Mouse (Mus musculus) olfactory bulb, adult 2 months (tissue): ENCODE data around the gene Sec23a. TPM values are rescaled to one million over a fixed set of nuclear protein-coding genes. Genes with fewer than 3 reads are reported as not detected.
"Not testable (repeated sequence)": the region's sequence is repeated elsewhere in the genome, so short reads cannot be mapped to it uniquely, and the experiment has no call there.

ENCODE experiments used
- H3K27ac ChIP-seq: fragments of 200-500 bp; 2 replicates; pipeline ENCODE4 v1.5.1; 2012; ENCODE audit warnings: low read depth, low read length; ENCODE audit not compliant: insufficient read depth
- H3K4me1 ChIP-seq: fragments of 200-500 bp; 2 replicates; pipeline ENCODE4 v1.6.1; 2012; ENCODE audit warnings: low read length; ENCODE audit not compliant: control insufficient read depth, insufficient read depth
- H3K4me3 ChIP-seq: fragments of 200-500 bp; 2 replicates; pipeline ENCODE4 v1.5.1; 2012; ENCODE audit warnings: mild to moderate bottlenecking, low read depth, low read length, moderate library complexity; ENCODE audit not compliant: insufficient read depth
- CTCF ChIP-seq: fragments of 200-500 bp; IDR thresholded peaks from 2 replicates; pipeline ENCODE4 v1.5.1; 2012; ENCODE audit warnings: low read depth, mild to moderate bottlenecking, low read length, moderate library complexity; ENCODE audit not compliant: insufficient read depth
- POLR2A ChIP-seq: fragments of 200-500 bp; IDR thresholded peaks from 2 replicates; pipeline ENCODE4 v1.6.1; 2012; ENCODE audit warnings: mild to moderate bottlenecking, low read depth, low read length, moderate library complexity; ENCODE audit not compliant: insufficient read depth
- WGBS: fragments of 180-500 bp; shearing (Covaris S2); methylation state at CpG from one replicate; pipeline ENCODE4 v1.1.7; 2018; 5-methylcytosine and 5-hydroxymethylcytosine counted together
- polyA plus RNA-seq: library from polyadenylated mRNA; stranded (reverse); fragments of >200 nt; gene quantifications from 2 replicates; pipeline ENCODE4 v1.2.4, GENCODE M21; 2012; ENCODE audit warnings: low replicate concordance; ENCODE audit not compliant: missing spikeins, insufficient read depth, insufficient read length

Sec23a gene
- polyA plus RNA-seq, result not detected in 2 replicates

DNA sequence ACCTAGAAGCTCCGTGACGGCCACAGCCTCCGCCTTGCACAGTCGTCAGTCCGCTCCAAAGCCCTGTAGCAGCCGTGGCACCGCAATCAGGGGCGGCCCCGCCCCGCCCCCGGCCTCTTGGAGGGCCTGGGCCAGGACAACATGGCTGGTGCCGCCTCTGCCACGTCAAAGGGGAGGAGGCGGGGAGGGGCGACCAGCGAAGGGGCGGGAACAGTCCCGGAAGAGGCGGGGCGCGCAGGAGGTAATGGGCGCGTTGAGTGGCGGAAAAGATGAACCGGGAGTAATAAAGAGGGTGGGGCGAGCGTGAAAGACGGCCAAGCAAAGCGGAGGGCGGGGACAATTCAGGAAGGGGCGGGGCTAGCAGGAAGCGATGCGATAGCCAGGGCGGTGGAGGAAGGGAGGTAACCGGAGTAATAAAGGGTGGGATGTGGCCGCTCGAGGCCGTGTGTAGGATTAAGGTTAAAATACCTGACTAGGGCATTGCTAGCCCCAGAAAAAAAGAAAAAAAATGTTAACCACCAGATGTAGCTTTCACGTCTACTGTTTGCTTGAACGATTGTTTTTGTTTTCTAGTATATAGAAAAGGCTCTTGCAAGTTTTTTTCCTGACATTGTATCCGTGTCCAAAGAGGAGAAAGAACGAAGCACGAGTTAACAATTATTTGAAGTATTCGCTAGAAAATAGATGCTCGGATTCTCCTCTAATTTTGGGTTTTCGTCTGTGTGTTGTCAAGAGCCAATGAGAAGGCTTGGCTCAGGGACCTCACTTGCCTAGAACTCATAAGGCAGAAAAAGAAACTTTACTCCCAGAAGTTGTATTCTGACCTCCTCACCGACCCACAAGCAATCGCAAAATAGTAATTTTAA lies at the start of gene Sec23a:
Gene Sec23a, minus strand, starts transcription at position 174 of the 866 bp plus-strand sequence.
- Histone ChIP-seq H3K4me1 (0 out of 2 replicates have a peak, but pooled peaks cover 5% of the 10 kb centered on the region), H3K4me3 (peak within 1 kb of the TSS; percentile 57), H3K27ac (peak within 1 kb of the TSS; percentile 5; the same call in 1 of the 2 replicates)
- TF ChIP-seq CTCF (no peak), POLR2A (peak; percentile 70; the same call in 1 of the 2 replicates)
- WGBS, result under 1% methylated on average over 47 of the region's 48 CpGs

DNA sequence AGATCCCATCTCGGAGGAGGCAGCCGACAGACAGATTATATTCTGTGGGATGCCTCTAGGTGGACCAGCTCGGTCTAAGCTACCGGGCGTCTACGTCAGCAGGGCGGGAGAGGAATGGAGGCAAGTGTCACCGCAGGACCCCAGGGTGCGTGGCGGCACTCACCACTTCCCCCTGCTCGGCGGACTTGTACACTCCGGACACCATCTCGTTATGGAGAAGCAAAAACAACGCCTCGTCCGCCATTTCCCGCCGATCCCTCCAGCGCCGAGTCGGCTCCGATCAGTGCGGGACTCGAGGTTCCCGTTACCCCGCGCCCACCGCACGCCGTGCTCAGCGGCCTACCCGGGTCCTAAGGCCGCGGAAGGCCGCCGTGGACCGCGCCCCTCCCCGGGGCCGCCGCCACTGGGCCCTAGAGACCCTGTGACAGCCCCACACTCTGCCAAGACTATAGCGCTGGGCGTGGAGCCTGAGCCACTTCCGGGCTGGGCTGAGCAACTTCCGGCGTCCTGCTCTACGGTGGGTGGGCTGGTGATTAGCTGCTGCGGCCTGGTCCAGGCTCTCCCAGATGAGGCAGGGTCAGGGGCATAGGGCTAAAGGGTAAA lies 49.3 kb upstream of the Sec23a start, which contains the start of gene Trappc6b:
Gene Trappc6b, minus strand, starts transcription at position 480 of the 603 bp plus-strand sequence.
- Histone ChIP-seq H3K27ac (peak within 1 kb of the TSS; percentile 57), H3K4me3 (peak within 1 kb of the TSS; percentile 70), H3K4me1 (0 out of 2 replicates have a peak, but pooled peaks cover 2% of the 10 kb centered on the region)
- WGBS, result under 1% methylated on average over 49 of the region's 49 CpGs
- TF ChIP-seq CTCF (no peak), POLR2A (peak; percentile 84)

DNA sequence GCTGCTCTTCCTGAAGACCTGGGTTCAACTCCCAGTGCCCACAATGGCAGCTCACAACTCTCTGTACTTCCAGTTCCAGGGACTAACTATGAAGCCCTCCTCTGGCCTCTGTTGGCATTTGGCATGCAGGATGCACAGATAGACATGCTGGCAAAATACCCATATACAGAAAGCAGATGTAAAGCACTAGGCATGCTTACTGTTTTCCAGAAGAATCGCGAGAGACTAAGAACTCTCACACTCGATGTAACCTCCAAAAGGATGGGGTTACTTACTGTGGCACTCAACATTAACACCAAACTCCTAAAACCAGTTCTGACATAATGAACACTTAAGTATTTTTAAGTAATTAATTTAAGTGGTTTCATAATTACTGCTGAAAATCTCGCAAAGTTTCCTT lies 48.5 kb upstream of the Sec23a start:
- WGBS, result 24% methylated on average over 4 of the region's 4 CpGs
- Histone ChIP-seq H3K4me3 (peak overlapping the region; percentile 70), H3K4me1 (0 out of 2 replicates have a peak, but pooled peaks cover 2% of the 10 kb centered on the region), H3K27ac (no peak overlapping the region)
- TF ChIP-seq CTCF (no peak), POLR2A (no peak)

DNA sequence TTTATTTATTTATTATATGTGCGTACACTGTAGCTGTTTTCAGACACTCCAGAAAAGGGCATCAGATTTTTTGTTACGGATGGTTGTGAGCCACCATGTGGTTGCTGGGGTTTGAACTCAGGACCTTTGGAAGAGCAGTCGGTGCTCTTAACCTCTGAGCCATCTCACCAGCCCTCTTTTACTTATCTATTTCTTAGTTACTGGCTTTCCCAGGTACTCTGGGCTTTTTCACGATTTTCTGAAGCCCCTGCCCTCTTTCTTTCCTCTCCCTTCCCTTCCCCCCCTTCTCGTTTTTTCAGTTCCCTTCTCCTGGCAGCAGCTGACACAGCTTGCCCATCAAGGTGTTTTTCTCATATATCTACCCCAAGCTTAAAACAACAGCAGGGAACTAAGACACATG lies 46.4 kb upstream of the Sec23a start:
- H3K4me3 ChIP-seq, H3K27ac ChIP-seq, H3K4me1 ChIP-seq: not testable (repeated sequence)
- 88% methylated on average over 5 of the region's 5 CpGs for WGBS

DNA sequence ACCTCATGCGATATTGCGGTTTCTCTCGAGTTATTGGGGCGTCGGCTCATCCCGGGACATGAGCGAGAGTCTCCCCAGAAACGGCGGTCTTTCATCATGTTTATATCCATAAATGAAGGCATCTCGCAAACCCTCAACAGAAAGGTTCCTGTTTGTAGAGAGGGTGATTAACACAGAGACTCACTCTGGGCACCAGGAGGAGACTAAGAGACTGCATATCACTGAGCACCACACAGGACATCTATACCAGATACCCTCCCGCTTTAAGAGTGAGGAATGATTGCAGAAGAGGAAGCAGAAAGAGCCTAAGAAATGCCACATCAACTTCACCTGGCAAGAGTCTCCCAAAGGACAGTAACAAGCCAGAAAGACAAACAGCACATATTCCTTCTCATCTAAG lies 44.4 kb upstream of the Sec23a start:
- TF ChIP-seq CTCF (no peak), POLR2A (no peak)
- Histone ChIP-seq H3K27ac (no peak overlapping the region), H3K4me3 (no peak overlapping the region), H3K4me1 (peaks cover 5% of the 10 kb centered on the region; the same call in 1 of the 2 replicates)
- WGBS, result 98% methylated on average over 11 of the region's 11 CpGs

DNA sequence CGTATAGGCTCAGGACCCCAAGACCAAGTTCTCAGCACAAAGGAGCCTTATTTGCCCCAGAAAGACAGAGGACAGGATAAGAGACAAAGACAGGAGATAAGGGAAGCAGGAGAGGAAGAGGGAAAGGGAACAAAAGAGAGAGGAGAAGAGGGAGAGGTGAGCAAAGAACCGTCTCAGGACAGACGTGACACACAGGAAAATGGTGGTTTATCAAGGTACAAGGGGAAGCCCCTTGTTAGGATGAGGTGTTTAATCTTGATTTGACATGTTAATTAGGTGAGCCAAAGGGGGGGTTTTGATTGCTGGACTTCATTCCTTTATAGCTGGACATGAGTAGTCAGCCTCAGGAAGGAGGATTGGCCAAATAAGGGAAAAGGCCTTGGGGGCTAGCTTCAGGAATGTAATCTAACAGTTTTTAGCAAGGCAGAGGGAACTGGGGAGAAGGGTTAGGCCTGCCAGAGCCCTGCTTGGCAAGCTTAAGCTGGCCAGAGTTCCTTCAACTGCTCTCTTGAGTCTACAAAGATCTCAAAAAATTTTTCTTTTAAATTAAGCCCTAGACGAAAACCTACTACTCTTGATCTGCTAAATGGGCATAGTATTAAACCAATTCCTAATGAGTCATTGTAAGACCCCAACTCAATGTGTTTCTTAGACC lies 43.5 kb upstream of the Sec23a start:
- WGBS, result 81% methylated on average over 4 of the region's 4 CpGs

DNA sequence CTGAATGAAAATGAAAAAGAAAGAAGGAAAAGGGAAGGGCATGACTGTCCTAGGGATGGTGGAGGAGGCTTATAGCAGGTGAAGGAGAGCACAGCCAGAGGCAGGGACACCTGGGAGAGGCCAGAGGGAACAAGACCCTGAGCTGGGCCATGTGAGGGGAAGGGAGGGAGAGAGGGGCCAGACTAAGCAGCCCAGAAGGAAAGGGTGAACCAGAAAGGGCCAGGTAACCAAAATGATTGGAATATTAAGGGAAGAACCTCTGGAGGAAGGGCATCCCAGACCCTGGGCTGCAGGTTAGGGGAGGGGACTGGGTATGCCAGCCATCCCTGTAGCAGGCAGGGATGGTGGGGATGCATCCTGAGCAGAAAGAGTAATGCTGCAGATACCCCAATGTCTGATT lies 42.2 kb upstream of the Sec23a start:
- Histone ChIP-seq H3K4me1 (peaks cover 3% of the 10 kb centered on the region; the same call in 1 of the 2 replicates), H3K27ac (no peak overlapping the region), H3K4me3 (no peak overlapping the region)
- TF ChIP-seq POLR2A, result no peak
- TF ChIP-seq CTCF, result no peak

More for the DNA sequence above, 43.5 kb upstream of the Sec23a start:
- Histone ChIP-seq H3K4me1 (peaks cover 5% of the 10 kb centered on the region; the same call in 1 of the 2 replicates), H3K27ac (no peak overlapping the region), H3K4me3 (no peak overlapping the region)
- TF ChIP-seq CTCF, result no peak
- TF ChIP-seq POLR2A, result no peak

DNA sequence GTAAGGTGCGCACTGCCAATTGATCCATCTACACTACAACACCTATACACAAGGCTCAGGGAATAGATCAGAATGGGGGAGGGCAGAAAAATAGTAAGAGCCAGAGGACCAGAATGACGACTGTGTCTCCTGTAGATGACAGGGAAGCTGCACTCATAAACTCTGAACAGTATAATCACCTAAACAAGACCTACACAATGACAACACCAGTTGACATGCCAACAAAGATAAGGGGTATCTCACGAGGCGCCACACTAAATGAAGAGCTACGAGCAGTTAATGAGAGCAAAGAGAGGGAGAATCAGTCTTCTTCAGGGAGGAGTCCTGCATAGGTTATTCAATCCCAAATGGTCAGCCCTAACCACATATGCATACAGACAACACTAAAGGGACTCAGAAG lies 41.3 kb upstream of the Sec23a start:
- 94% methylated on average over 5 of the region's 5 CpGs for WGBS
- no peak for TF ChIP-seq POLR2A
- no peak for TF ChIP-seq CTCF
- H3K4me1 ChIP-seq, result peaks cover 3% of the 10 kb centered on the region; the same call in 1 of the 2 replicates

DNA sequence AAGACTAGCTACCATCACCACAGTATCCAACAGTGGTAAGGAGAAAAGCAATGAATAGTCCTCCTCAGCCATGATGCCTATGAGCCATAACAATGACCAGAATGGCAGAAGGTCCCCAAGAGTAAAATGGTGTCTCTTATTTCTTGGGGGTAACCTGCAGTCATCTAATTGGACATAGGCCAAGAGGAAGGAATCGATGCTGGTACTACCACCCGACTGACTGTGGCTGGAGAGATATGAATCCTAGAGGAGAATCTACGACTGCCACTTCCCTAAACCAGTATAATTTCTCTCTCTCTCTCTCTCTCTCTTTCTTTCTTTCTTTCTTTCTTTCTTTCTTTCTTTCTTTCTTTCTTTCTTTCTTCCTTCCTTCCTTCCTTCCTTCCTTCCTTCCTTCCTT lies 40.7 kb upstream of the Sec23a start:
- H3K27ac ChIP-seq, result no peak overlapping the region
- WGBS, result 94% methylated on average over 3 of the region's 3 CpGs
- TF ChIP-seq POLR2A (no peak), CTCF (no peak)
- peaks cover 3% of the 10 kb centered on the region; the same call in 1 of the 2 replicates for H3K4me1 ChIP-seq
- no peak overlapping the region for H3K4me3 ChIP-seq

More for the DNA sequence above, 41.3 kb upstream of the Sec23a start:
- Histone ChIP-seq H3K27ac (no peak overlapping the region), H3K4me3 (no peak overlapping the region)
